Mouse (Mus musculus): Measurements from ENCODE around the gene Olfr1419.

The Olfr1419 gene

GRCm38 (mm10) chr19:11819800-11820199 lies 55.1 kb downstream of the Olfr1419 start:
- in situ Hi-C loops (cut with MboI; ENCODE audit: low pct_unique_long_range_greater_than_20kb in 1 of 2, low sequenced_read_pairs in 2 of 2, unreplicated experiment in 1 of 2): no loop called here

- in situ Hi-C loops (cut with MboI; ENCODE audit: low pct_unique_long_range_greater_than_20kb in 1 of 2, low sequenced_read_pairs in 2 of 2, unreplicated experiment in 1 of 2): no loop called here
These were observed 55.7 kb downstream of the Olfr1419 start, which contains the start of gene Stx3 for GRCm38 (mm10) chr19:11819143-11819700. Gene Stx3, minus strand, starts transcription at chr19:11819403.

All from mouse embryonic stem cell (cell line).